Mouse (Mus musculus) heart, postnatal 36 days (tissue): ENCODE results near the gene Dock11. TPM values are rescaled to one million over a fixed set of nuclear protein-coding genes. Genes with fewer than 3 reads are reported as not detected.

Experiments
- DNase-seq, 2 experiments: peaks; one replicate each; pipeline ENCODE4 v3.0.0; 2021 to 2022
- intact Hi-C: fragments of 180-260 bp; cut with DNase I; formaldehyde crosslinking; loops from one replicate; pipeline ENCODE4 v1.15.1; 2025
- total RNA-seq, 2 experiments: library from RNA; stranded (reverse); gene quantifications; 2 replicates each; pipeline ENCODE4 v1.2.3; 2021

Gene Dock11
- total RNA-seq, 2 experiments from 2014 or later, result 4.9 to 5.1 TPM

DNA sequence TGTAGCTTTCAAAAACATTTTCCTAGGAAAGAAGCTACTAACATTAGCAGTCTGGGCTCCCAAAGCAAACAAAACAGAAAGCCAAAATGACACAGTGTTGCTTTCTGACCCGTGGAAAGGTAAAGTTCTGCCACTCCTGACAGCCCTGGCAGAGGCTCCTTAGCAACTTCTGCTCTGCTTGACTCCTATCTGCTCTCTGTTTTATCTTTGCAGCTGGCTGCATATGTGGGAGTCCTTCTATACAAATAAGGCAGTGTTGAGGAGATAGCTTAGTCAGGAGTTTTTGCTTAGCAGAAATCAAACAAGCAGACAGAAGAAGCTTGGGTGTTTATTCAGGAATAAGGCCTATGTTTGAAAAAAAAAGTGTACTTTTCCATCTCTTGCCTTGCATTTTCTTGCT is 57.8 kb downstream of the Dock11 start:
- intact Hi-C loops, result no loop called here
- no peak for DNase-seq

DNA sequence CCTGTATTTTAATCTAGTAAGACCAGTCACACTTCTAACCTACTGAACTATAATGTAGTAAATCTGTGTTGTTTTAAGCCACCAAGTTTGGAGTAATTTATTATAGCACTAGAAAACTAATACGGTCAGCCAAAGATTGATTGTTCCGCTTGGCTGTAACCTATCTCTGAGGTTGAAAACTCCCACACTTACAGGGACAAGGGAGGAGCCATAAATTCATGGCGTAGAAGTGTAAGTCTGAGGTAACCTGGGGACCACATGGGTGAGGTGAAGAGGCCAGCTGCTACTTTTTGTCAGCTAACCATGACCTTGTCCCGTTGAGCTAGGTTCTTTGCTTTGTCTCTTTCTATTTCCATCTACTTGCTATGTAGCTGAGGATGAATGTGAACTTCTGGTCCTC is 61.5 kb downstream of the Dock11 start:
- no peak for DNase-seq
- intact Hi-C loops, result no loop called here

DNA sequence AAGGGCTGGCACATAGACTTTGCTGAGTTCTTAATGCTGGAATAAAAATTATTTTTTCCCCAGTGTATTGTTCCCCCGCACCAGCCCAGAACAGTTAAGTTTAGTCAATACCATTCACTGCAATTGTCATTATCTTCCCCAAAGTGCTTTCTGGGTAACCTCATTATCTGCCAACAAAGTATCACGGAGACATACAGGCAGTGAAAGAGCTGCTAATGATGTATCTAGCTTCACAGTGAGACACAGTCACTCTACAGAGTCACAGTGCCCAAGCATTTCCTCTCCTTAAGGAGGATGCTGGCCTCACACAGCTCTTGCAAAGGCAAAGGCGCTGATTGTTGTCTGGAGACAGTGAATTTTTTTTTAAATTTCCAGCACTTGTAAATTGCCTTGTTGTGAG is 63.3 kb downstream of the Dock11 start:
- intact Hi-C loops, result no loop called here
- DNase-seq, result no peak

GRCm38 (mm10) chrX:35952521-35953095 is 64.0 kb downstream of the Dock11 start:
- intact Hi-C loops, result no loop called here

DNA sequence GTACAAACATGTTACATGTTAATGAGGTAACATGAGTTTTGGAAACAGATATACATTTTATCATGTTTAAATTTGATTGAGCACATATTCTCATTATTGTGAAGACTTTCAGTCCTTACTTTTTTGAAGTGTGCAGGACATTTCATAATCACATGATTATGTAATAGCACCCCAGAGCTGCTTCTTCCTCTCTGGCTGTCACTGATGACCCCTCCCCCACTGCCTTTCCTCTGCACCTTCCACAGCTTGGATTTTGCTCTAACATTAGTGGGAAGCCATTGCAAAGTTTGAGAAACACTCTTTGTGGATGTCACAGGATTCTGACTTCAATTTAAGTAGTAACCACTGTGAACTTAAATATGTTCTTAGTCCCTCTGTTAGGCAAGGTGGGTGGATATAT is 67.6 kb downstream of the Dock11 start:
- intact Hi-C loops, result no loop called here
- no peak for DNase-seq

More at GRCm38 (mm10) chrX:35952521-35953095, 64.0 kb downstream of the Dock11 start:
- no peak for DNase-seq

GRCm38 (mm10) chrX:35963087-35963486 is 74.5 kb downstream of the Dock11 start:
- intact Hi-C loops, result no loop called here
- DNase-seq, result no peak

- intact Hi-C loops, result no loop called here
- no peak for DNase-seq
These were observed 80.6 kb downstream of the Dock11 start for GRCm38 (mm10) chrX:35969276-35969675.

DNA sequence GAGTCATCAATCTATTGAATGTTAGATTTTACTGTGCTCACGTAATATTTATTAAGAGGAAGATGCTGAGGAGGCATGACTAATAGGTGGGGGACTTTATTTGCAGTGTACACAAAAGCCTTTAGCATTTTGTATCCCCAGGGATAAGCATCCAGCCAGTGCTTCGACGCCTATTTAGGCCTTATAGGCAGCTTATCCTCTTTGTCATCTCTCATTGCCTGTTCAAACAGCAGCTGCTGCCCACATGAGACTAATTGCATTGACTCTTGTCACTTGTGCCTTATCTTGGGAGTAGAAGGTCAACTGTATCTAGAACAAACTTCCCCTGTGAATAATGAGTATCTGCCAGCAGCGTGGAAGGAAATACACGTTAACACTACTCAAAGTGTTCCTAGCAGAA is 88.0 kb downstream of the Dock11 start:
- intact Hi-C loops, result no loop called here
- no peak for DNase-seq

DNA sequence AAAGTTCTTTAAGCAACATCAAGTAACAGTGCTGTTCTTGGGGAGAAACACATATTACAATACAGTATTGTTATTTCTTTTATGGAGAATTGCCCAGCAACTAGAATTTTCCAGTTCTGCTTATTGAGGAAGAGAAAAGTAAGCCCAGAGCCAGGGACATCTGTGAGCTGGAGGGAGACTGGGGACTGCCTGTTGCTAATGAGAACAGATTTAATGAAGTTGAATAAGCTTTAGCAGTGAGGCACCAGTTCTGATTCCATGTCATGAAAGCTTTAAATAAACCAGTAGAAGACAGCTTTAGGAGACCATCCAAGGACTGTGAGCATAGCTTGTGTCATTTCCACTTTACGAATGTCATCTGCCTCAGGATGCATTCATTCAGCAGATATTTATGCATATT is 99.3 kb downstream of the Dock11 start:
- intact Hi-C loops, result no loop called here
- no peak for DNase-seq

DNA sequence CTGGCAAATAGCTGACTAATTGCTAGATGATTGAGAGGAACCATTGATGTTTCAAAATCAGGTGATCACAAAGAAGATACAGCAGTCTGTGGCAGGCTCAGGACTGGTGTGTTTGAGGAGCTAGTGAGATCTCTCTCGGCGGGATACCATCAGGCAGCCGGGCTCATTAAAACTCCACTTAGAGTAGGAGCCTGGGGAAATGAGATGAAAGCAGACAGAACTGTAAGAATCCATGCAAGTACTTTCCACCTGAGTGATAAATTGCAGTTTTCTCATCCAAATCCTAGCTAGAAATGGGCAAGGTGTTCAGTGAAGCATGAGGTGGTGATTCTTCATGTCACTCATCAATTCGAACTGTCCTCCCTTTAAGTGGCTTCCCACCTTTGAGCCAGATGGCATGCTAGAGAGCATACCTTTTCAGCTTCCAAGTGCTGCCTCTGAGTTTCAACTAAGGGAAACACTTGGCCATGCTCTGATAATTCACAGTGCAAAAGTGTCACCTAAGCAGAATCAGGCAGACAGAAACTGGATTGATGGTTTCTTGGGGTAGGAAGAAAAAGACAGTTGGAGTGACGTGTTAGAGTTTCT is 102.0 kb downstream of the Dock11 start:
- DNase-seq, result no peak
- intact Hi-C loops, result no loop called here

DNA sequence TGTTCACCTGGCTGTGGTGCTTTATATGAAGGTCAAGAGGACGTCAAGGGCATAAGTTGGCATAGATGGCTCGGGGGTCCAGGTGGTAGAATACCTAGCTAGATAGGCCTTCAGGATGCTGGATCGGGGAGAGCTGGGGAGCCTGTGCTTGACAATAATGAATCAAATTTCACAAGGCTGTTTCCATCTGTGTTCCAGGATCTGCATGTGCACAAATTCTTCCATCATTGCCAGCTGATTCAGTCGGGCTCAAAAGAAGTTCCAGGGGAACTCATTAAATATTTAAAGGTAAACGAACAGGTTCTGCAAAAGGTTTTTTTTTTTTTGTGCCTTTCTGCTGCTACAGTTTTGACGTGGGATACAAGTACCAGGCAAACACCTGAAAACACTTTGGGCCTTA is 105.6 kb downstream of the Dock11 start:
- intact Hi-C loops, result no loop called here

GRCm38 (mm10) chrX:35997004-35997403 is 108.4 kb downstream of the Dock11 start:
- intact Hi-C loops, result loop anchor here (1.0 to 2.0 kb wide), 4 partner anchors 118 to 190 kb away; no protein-coding TSS in a partner anchor
- DNase-seq, result peak; percentile 10 to 14

More for the DNA sequence above, 105.6 kb downstream of the Dock11 start:
- DNase-seq, result no peak

DNA sequence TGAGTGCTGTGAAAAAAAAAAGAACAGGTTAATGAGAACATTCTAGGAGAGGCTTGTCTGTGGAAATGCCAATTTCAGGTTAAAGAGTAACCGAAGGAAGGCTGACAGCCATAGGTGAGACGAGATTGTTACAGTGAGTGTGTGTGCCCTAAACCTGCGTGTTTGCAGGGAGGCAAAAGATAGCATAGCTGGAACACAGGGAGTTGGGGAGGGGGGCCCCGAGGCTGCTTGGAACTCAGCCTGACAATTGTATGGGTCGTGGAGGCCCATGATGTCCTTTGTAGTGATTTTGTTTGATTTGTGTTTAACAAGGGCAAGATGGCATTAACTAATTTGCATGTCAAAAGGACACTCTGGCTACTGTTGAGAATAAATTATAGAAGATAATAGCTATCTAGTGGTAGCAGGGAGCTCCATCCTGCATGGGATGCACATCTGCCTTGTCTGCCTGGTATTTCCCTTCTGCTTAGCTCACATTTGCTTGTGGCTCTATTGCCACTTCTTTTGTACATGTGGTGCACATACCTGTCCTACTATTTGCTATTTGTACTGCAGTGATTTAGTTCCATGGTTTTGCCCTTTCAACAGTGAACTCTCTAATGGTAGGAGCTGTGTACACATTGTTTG is 109.3 kb downstream of the Dock11 start:
- intact Hi-C loops, result loop anchor here (1.0 to 2.0 kb wide), 4 partner anchors 119 to 189 kb away; no protein-coding TSS in a partner anchor
- no peak for DNase-seq

DNA sequence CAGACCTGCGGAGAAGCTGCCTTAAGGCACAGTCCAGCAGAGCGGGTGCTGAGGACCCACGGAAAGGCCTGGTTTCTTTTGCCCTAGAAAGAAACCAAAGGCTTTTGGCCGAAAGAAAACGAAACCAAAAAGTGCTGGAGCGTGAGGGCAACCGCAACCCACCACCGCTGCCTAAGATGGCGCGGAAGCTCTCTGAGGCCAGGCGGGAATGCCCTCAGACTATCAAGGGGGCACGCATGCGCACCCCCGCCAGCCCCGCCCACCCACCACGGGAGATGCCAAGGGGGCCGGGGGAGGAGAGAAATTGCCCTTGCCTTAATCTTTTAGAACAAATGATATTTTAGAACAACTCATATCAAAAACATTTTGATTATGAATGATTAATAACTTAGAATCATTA is 137.0 kb downstream of the Dock11 start:
- intact Hi-C loops, result loop anchor here (10.0 kb wide), 1 partner anchor 159 kb away; no protein-coding TSS in a partner anchor

GRCm38 (mm10) chrX:36031113-36031512 is 142.5 kb downstream of the Dock11 start:
- intact Hi-C loops, result no loop called here
- DNase-seq, result no peak

More for the DNA sequence above, 137.0 kb downstream of the Dock11 start:
- DNase-seq, result no peak

- intact Hi-C loops, result no loop called here
- no peak for DNase-seq
These were observed 145.4 kb downstream of the Dock11 start for GRCm38 (mm10) chrX:36034045-36034444.

- DNase-seq, result no peak
- intact Hi-C loops, result no loop called here
These were observed 157.1 kb downstream of the Dock11 start for GRCm38 (mm10) chrX:36045731-36046130.

DNA sequence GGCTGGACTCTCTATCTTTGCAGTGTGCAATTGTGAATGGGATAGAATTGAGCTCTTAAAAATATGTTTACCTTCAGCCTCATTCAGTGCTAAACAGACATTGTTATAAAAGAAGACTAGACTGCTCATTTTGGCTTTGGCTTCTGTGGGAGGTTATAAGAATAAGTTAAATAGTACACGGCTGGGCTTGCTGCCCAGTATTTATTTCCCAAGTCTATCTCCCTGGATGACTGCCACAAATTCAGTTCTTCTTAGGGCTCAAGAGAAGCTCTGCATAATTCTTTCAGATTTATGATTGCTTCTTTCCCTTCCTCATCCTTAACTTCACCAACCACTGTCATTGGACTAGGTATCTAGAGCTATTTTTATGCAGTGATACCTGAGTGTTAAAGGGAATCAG is 158.8 kb downstream of the Dock11 start:
- peak; percentile 8 to 14 for DNase-seq
- intact Hi-C loops, result no loop called here

GRCm38 (mm10) chrX:36050312-36050711 is 161.7 kb downstream of the Dock11 start:
- no peak for DNase-seq
- intact Hi-C loops, result no loop called here

DNA sequence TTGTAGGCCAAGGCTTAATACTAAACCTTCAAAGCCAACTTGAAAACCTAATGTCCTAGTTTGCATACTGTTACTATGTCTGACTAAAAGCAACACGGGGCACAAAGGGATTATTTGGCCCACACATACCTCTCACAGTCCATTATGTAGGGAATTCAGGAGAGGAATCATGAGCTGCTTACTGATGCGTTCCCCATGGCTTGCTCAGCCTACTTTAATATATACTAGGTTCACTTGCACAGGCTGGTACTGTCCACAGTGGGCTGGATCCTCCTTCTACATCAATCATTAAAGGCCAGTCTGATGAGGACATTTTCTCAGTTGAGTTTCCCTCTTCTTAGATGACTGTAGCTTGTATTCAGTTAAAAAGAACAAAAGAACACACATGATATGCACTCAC is 185.4 kb downstream of the Dock11 start:
- intact Hi-C loops, result no loop called here
- no peak for DNase-seq

DNA sequence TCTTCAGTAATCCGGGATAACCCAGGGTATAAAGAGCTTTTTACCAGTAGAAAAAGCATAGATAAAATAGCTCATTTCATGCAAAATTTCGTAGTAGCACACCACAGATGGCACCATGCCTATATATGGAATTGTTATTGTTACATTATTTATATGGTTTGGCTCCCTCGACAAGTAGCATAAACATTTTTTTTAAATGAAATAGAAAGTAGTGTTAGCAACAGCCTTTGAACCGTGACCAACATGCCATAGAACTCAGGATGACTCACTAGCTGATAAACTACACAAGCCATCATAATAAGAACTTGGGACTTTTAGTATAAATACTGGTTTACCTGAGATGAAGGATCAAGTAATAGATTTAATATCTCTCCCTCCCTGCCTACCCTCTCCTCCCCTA is 188.5 kb downstream of the Dock11 start:
- DNase-seq, result no peak
- intact Hi-C loops, result no loop called here

GRCm38 (mm10) chrX:36082917-36083316 is 194.3 kb downstream of the Dock11 start:
- intact Hi-C loops, result no loop called here
- peak in 1 of 2 experiments; percentile 2 for DNase-seq
